Mouse (Mus musculus): ENCODE data around the gene Tmem245.

The Tmem245 gene

GRCm38 (mm10) chr4:56820017-56820550, 127.2 kb downstream of the Tmem245 start:
- ChIA-PET CTCF (interaction anchor here (0.6 to 2.3 kb wide), 50 partner anchors 9 to 1314 kb away, joined by 3 to 16 read pairs (median 4); partner anchors contain the start of genes Elp1 (in 4 of the 4), Fam206a (in 4 of the 4), Ctnnal1 (in 1 of the 4) and Gm26657 (in 1 of the 4)), POLR2A (interaction anchor here in 3 of 4 experiments (0.8 to 3.8 kb wide), 15 partner anchors 9 to 135 kb away, joined by 3 to 23 read pairs (median 4); partner anchors contain the start of genes Elp1 (in 3 of the 3), Fam206a (in 3 of the 3) and Ctnnal1 (in 1 of the 3))

All from embryonic stem cell, embryonic (primary cell).